Mouse (Mus musculus) heart, embryonic 11.5 days (tissue): ENCODE data around the gene Shisa8. TPM values are rescaled to one million over a fixed set of nuclear protein-coding genes. Genes with fewer than 3 reads are reported as not detected.
"Not testable (repeated sequence)": the region's sequence is repeated elsewhere in the genome, so short reads cannot be mapped to it uniquely, and the experiment has no call there.

Experiments
- ATAC-seq: fragments of 200-750 bp; cut with Nextera tagmentation; replicated peaks from 2 replicates; pipeline ENCODE4 v1.8.0; 2017; ENCODE audit warnings: moderate library complexity; ENCODE audit not compliant: insufficient number of reproducible peaks, low FRiP score, low TSS enrichment
- H3K27ac ChIP-seq: fragments of 300-500 bp; sonication (generic); 2 replicates; pipeline ENCODE4 v1.5.1; 2014; ENCODE audit warnings: mild to moderate bottlenecking, low read depth, low read length
- H3K27me3 ChIP-seq: fragments of 300-500 bp; sonication (generic); 2 replicates; pipeline ENCODE4 v1.6.1; 2014; ENCODE audit warnings: mild to moderate bottlenecking, low read length, mixed read lengths; ENCODE audit not compliant: control insufficient read depth, insufficient read depth
- H3K36me3 ChIP-seq: fragments of 300-500 bp; sonication (generic); 2 replicates; pipeline ENCODE4 v1.6.1; 2014; ENCODE audit warnings: mild to moderate bottlenecking, low read length, moderate library complexity, mixed read lengths; ENCODE audit not compliant: control insufficient read depth, insufficient read depth
- H3K4me1 ChIP-seq: fragments of 300-500 bp; sonication (generic); 2 replicates; pipeline ENCODE4 v1.6.1; 2014; ENCODE audit warnings: low read length; ENCODE audit not compliant: control insufficient read depth, insufficient read depth
- H3K4me2 ChIP-seq: fragments of 300-500 bp; sonication (generic); 2 replicates; pipeline ENCODE4 v1.6.1; 2014; ENCODE audit warnings: mild to moderate bottlenecking, moderate library complexity
- H3K4me3 ChIP-seq: fragments of 300-500 bp; sonication (generic); 2 replicates; pipeline ENCODE4 v1.5.1; 2014; ENCODE audit warnings: low read depth, low read length
- H3K9ac ChIP-seq: fragments of 300-500 bp; sonication (generic); 2 replicates; pipeline ENCODE4 v1.6.1; 2014; ENCODE audit warnings: mild to moderate bottlenecking, low read depth, low read length, moderate library complexity
- H3K9me3 ChIP-seq: fragments of 300-500 bp; sonication (generic); replicated peaks from 2 replicates; pipeline ENCODE4 v1.6.1; 2016; ENCODE audit warnings: low read length; ENCODE audit not compliant: control insufficient read depth
- WGBS: fragments of 180-500 bp; shearing (Covaris S2); extraction: QIAGEN DNeasy Blood & Tissue Kit; methylation state at CpG from one replicate; pipeline ENCODE4 v1.1.7; 2014; ENCODE audit not compliant: insufficient replicate concordance; 5-methylcytosine and 5-hydroxymethylcytosine counted together
- polyA plus RNA-seq: library from polyadenylated mRNA; unstranded; fragments of >200 nt; fragmentation: Nextera tagmentation; extraction: Ambion mirVana; gene quantifications from 2 replicates; pipeline ENCODE4 v1.2.1, GENCODE M21; 2014

The Shisa8 gene
- polyA plus RNA-seq: 0.07 TPM in 1 of 2 replicates, not detected in the other

DNA sequence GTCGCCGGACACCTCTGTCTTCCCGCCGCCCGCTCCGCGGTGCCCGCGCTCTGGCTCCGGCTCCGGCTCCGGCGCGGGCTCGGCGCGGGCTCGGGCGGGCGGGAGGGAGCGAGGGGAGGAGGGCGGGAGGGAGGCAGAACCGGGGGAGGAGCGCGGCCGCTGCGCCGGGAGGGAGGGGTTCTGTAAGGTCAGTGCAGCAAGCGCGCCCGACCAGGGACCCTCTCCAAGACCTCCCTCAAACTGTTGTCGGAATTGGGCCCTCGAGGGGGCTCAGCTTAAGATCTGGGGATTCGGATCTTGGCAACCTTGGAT is at the start of gene Shisa8:
Gene Shisa8 (minus strand): TSS at position 64 of the 312 bp plus-strand sequence.
- Histone ChIP-seq H3K27ac (no peak within 1 kb of the TSS), H3K36me3 (no peaks in the 10 kb centered on the region), H3K4me3 (peak within 1 kb of the TSS; percentile 52), H3K4me1 (peaks cover 20% of the 10 kb centered on the region), H3K4me2 (peak within 1 kb of the TSS; percentile 85), H3K27me3 (peaks cover 94% of the 10 kb centered on the region), H3K9me3 (no peaks in the 10 kb centered on the region), H3K9ac (peak within 1 kb of the TSS; percentile 28; the same call in 1 of the 2 replicates)
- no peak for ATAC-seq
- 0% methylated on average over 6 of the region's 34 CpGs for WGBS

DNA sequence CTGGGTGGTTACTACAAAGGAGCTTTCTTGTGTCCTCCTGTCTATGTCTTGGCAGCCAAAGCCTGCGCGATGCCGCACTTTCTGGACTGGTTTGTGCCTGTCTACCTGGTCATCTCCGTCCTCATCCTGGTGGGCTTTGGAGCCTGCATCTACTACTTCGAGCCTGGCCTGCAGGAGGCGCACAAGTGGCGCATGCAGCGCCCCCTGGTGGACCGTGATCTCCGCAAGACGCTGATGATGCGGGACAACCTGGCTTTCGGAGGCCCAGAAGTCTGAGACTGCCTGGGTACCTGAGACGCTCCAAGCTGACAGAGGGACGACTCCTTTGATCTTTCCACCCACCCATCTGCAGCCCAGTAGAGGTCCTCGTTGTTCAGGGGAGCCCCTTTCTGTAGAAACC is 46.9 kb upstream of the Shisa8 start:
- WGBS: 13% methylated on average over 16 of the region's 16 CpGs
- no peak overlapping the region for H3K4me3 ChIP-seq
- no peak overlapping the region for H3K9ac ChIP-seq
- H3K27ac ChIP-seq: no peak overlapping the region
- H3K9me3 ChIP-seq: no peaks in the 10 kb centered on the region
- H3K4me1 ChIP-seq: no peaks in the 10 kb centered on the region
- no peak for ATAC-seq
- no peak overlapping the region for H3K4me2 ChIP-seq
- H3K36me3 ChIP-seq: no peaks in the 10 kb centered on the region
- peaks cover 6% of the 10 kb centered on the region; the same call in 1 of the 2 replicates for H3K27me3 ChIP-seq

DNA sequence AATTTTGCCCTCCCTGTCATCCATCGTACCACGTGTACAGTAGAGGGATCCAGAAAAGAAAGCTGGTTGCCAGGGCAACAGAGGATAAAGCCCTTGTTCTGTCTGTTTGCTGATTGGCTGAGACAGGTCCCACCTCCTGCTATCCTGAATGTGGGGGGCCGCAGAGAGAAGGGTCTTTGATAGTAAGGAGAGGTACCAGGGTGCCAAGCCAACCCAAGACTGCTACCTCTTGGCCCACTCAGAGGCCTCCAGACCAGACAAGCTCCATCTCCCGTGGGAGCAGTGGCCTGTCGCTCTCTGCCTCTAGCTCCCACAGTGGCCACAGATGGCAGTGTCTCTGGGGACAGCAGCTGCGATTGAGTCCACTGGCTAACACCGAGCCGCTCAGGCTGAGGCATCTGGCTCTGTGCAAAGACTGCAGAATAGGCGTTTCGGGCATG is 43.3 kb upstream of the Shisa8 start:
- H3K9ac ChIP-seq: no peak overlapping the region; the same call in 1 of the 2 replicates
- no peaks in the 10 kb centered on the region for H3K9me3 ChIP-seq
- 24% methylated on average over 10 of the region's 10 CpGs for WGBS
- H3K36me3 ChIP-seq: no peaks in the 10 kb centered on the region
- no peak for ATAC-seq
- peaks cover 6% of the 10 kb centered on the region; the same call in 1 of the 2 replicates for H3K27me3 ChIP-seq
- no peak overlapping the region for H3K27ac ChIP-seq
- 0 out of 2 replicates have a peak overlapping the region, but pooled peaks have one; percentile 3 for H3K4me2 ChIP-seq
- H3K4me1 ChIP-seq: no peaks in the 10 kb centered on the region
- H3K4me3 ChIP-seq: no peak overlapping the region

DNA sequence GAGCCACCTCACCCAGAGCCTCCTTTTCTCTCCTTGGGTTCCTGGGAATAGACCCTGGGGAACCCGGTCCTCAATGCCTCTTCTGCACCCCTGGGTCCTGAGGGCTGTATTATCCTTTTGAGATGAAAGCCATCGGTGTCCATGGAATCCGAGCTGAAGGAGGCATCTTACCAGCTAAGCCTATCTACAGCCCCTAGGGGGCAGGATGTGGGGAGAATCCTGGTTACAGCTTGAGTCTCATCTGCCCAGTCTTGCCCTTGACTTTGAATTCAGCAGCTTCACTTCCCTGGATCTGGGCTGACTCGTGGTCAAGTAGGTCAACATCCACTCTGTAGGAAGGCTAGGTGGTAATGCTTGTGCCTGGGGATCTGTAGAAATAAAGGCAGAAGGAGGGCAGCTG is 42.6 kb upstream of the Shisa8 start:
- peaks cover 6% of the 10 kb centered on the region; the same call in 1 of the 2 replicates for H3K27me3 ChIP-seq
- H3K4me3 ChIP-seq: no peak overlapping the region
- ATAC-seq: no peak
- no peak overlapping the region for H3K27ac ChIP-seq
- H3K36me3 ChIP-seq: no peaks in the 10 kb centered on the region
- no peaks in the 10 kb centered on the region for H3K4me1 ChIP-seq
- 41% methylated on average over 4 of the region's 4 CpGs for WGBS
- no peak overlapping the region for H3K4me2 ChIP-seq
- no peaks in the 10 kb centered on the region for H3K9me3 ChIP-seq
- H3K9ac ChIP-seq: no peak overlapping the region

DNA sequence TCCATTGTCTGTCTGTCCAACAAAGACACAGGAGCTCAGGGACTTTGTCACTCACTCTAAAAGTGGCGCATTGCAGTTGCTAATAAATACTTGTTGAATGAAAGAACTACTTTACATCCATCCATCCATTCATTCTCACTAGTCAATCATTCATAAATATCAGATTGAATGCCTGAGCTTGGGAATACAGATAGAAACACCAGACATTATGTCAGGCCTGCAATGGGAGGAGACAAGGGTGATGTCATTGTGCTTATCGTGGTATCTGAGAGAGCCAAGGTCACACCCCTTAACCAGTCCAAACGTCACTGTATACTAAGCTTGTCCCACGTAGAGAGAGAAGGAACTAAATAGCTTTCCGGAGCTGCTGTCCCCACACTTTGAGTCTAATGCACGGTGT is 39.5 kb upstream of the Shisa8 start, which contains the start of gene 1500009C09Rik:
Gene 1500009C09Rik (plus strand): TSS at position 301 of the 400 bp plus-strand sequence.
- no peak within 1 kb of the TSS for H3K9ac ChIP-seq
- no peaks in the 10 kb centered on the region for H3K9me3 ChIP-seq
- 79% methylated on average over 6 of the region's 6 CpGs for WGBS
- no peak for ATAC-seq
- H3K36me3 ChIP-seq: no peaks in the 10 kb centered on the region
- no peak within 1 kb of the TSS for H3K27ac ChIP-seq
- H3K4me1 ChIP-seq: no peaks in the 10 kb centered on the region
- no peak within 1 kb of the TSS for H3K4me3 ChIP-seq
- peaks cover 6% of the 10 kb centered on the region; the same call in 1 of the 2 replicates for H3K27me3 ChIP-seq
- no peak within 1 kb of the TSS for H3K4me2 ChIP-seq

DNA sequence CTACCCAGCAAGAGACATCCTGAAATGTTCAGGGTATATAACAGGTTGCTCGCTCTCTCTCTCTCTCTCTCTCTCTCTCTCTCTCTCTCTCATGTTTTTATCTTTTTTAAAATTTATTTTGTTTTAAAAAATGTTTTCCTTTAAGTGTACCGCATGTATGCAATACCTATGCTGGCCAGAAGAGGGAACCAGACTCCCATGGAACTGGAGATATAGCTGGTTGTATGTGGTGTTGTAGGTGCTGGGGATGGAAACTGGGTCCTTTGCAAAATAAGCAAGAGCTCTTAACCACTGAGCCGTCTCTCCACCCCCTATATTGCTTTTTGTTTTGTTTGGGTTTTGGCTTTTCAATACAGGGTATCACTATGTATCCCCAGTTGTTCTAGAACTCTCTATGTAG is 39.0 kb upstream of the Shisa8 start:
- no peak for ATAC-seq
- no peaks in the 10 kb centered on the region for H3K36me3 ChIP-seq
- H3K27ac ChIP-seq: no peak overlapping the region
- 90% methylated on average over 3 of the region's 3 CpGs for WGBS
- H3K9ac ChIP-seq: no peak overlapping the region
- H3K4me3 ChIP-seq: no peak overlapping the region
- no peaks in the 10 kb centered on the region for H3K4me1 ChIP-seq
- H3K9me3 ChIP-seq: no peaks in the 10 kb centered on the region
- H3K27me3 ChIP-seq: peaks cover 6% of the 10 kb centered on the region; the same call in 1 of the 2 replicates
- no peak overlapping the region for H3K4me2 ChIP-seq

DNA sequence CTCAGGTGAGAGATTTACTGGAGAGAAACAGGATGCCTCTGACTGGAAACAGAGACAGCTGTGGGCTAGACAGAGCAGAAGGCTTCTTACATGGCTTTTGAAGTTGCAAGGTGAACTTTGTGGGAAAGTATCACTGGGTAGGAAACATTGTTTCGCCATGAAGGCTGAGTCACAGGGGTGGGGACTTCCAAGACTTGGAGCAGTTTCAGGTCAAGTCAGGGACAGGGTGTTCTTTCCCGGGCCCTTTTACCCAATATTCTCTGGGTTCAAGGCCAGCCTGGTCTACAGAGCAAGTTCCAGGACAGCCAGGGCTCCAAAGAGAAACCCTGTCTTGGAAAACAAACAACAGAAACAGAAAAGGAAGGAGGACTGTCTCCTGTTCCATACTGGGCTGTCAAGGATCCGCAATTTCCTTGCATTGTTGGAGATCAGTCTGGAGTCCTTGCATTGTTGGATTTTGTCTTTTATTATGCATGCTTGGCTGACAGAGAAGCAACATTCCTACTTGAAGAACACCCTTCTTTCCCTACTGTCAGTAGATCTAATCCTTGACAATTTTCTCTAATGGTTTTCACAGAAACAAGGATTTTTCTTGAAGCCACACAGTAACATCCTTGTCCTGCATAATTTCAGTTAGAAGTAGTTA is 34.6 kb upstream of the Shisa8 start:
- H3K27ac ChIP-seq: no peak overlapping the region
- no peaks in the 10 kb centered on the region for H3K27me3 ChIP-seq
- H3K4me3 ChIP-seq: no peak overlapping the region
- peaks cover 4% of the 10 kb centered on the region for H3K4me1 ChIP-seq
- no peak overlapping the region for H3K9ac ChIP-seq
- no peaks in the 10 kb centered on the region for H3K36me3 ChIP-seq
- 64% methylated on average over 3 of the region's 3 CpGs for WGBS
- H3K9me3 ChIP-seq: no peaks in the 10 kb centered on the region
- H3K4me2 ChIP-seq: no peak overlapping the region
- ATAC-seq: no peak

DNA sequence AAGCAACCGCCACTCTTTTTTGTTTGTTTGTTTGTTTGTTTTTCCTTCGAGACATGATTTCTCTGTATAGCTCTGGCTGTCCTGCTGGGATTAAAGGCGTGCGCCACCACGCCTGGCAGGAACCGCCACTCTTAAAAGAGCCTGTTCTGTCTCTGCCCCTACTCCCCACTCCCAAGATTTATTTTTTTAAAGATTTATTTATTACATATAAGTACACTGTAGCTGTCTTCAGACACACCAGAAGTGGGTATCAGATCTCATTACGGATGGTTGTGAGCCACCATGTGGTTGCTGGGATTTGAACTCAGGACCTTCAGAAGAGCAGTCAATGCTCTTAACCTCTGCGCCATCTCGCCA is 32.2 kb upstream of the Shisa8 start:
- peak overlapping the region; percentile 94 for H3K4me2 ChIP-seq
- H3K4me1 ChIP-seq, ATAC-seq, H3K27me3 ChIP-seq, H3K36me3 ChIP-seq, H3K9me3 ChIP-seq: not testable (repeated sequence)
- peak overlapping the region; percentile 77 for H3K27ac ChIP-seq
- peak overlapping the region; percentile 77 for H3K9ac ChIP-seq
- WGBS: 23% methylated on average over 9 of the region's 9 CpGs
- H3K4me3 ChIP-seq: peak overlapping the region; percentile 80
